Mouse (Mus musculus) leukemia stem cell, adult 10-12 weeks (primary cell): ENCODE measurements around the gene Mapk10. TPM values are rescaled to one million over a fixed set of nuclear protein-coding genes. Genes with fewer than 3 reads are reported as not detected.

Source experiments
- polyA plus RNA-seq: library from polyadenylated mRNA; stranded (reverse); fragments of >175 nt; gene quantifications from 2 replicates; pipeline ENCODE4 v1.2.3, GENCODE M21; 2012; ENCODE audit warnings: low replicate concordance

Mapk10 gene
- not detected in 2 replicates for polyA plus RNA-seq

DNA sequence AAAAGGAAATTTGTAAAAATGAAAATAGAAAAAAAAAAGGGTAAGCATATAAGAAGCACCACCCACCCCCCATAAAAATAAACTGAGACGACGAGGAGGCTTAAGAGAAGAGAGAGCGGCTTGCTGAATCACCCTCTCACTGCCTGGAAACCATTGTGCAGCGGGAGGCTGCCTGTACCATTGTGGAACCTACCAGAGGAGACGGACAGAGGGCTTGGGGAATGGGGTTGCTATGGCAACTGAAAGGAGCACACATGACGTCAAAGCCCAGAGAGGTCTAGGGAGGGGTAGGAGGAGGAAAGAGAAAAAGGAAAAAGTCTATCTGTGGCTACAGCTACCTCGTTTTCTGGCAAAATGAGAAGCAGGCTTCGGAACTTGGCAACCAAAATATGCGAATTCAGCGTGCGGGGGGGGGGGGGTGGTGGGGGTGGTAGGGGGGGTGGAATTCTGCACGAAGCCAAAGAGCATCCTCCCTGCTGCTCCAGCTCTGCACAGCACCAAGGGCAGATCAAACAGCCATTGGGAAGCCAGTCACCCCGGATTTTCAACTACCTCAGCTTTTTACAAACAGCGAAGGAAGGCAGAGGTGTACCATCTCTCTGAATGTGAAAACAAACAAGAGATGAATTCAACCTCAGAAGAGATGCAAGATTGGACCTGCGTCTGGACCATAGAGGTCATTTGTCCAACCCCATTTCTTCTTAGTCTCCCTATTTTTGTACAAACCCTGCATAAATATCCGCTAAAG, at the start of gene Mapk10:
Gene Mapk10, minus strand, starts transcription at position 234 of the 748 bp plus-strand sequence.

Other genes starting within 250 kb of the Mapk10 start
- 2.1 and 2.5 TPM in 2 replicates for gene Ptpn13, start 213.9 kb upstream of the Mapk10 start, polyA plus RNA-seq